Mouse (Mus musculus) myocyte (in vitro differentiated cells): Measurements from ENCODE around the gene Rab6b.

Source experiments
- CEBPB ChIP-seq: IDR thresholded peaks from 2 replicates; pipeline ENCODE4 v1.6.1; 2011; ENCODE audit warnings: mild to moderate bottlenecking, moderate library complexity; ENCODE audit not compliant: poor library complexity, insufficient read depth, severe bottlenecking
- E2F4 ChIP-seq: IDR thresholded peaks from one replicate; pipeline ENCODE4 v1.6.1; 2011; ENCODE audit warnings: mild to moderate bottlenecking, control low read depth, moderate library complexity; ENCODE audit not compliant: insufficient read depth
- MAX ChIP-seq: IDR thresholded peaks from one replicate; pipeline ENCODE4 v1.6.1; 2011; ENCODE audit warnings: low read depth, mild to moderate bottlenecking, control low read depth
- MYOD1 ChIP-seq, 3 experiments: IDR thresholded peaks; one replicate each; pipeline ENCODE4 v1.6.1; 2011; ENCODE audit warnings: control low read depth in 2 of 3, low read depth in 2 of 3, mild to moderate bottlenecking in 2 of 3, moderate library complexity in 1 of 3; ENCODE audit not compliant: insufficient read length in 2 of 3, control insufficient read depth in 1 of 3
- MYOG ChIP-seq, 3 experiments: IDR thresholded peaks; one replicate each; pipeline ENCODE4 v1.6.1; 2011; ENCODE audit warnings: control low read depth in 2 of 3, low read depth in 2 of 3, mild to moderate bottlenecking in 2 of 3; ENCODE audit not compliant: insufficient read length in 2 of 3, control insufficient read depth in 1 of 3, insufficient read depth in 1 of 3
- POLR2A ChIP-seq: IDR thresholded peaks from one replicate; pipeline ENCODE4 v1.6.1; 2011; ENCODE audit warnings: low read depth, mild to moderate bottlenecking, control low read depth, moderate library complexity; ENCODE audit not compliant: insufficient read length
- POLR2AphosphoS2 ChIP-seq: IDR thresholded peaks from one replicate; pipeline ENCODE4 v1.6.1; 2011; ENCODE audit warnings: low read depth, control low read depth; ENCODE audit not compliant: insufficient read length
- TCF12 ChIP-seq: IDR thresholded peaks from one replicate; pipeline ENCODE4 v1.6.1; 2011; ENCODE audit warnings: mild to moderate bottlenecking, control low read depth; ENCODE audit not compliant: poor library complexity, insufficient read depth, severe bottlenecking
- USF1 ChIP-seq: IDR thresholded peaks from one replicate; pipeline ENCODE4 v1.6.1; 2011; ENCODE audit warnings: low read depth, mild to moderate bottlenecking, control low read depth, moderate library complexity

- TF ChIP-seq POLR2AphosphoS2 (no peak), POLR2A (no peak), MYOG (IDR thresholded peaks at IDR 0.05; ENCODE audit: control insufficient read depth in 1 of 3, insufficient read depth in 1 of 3, insufficient read length in 2 of 3, low read depth in 2 of 3) (no peak), TCF12 (no peak), MAX (no peak), CEBPB (no peak), MYOD1 (IDR thresholded peaks at IDR 0.05; ENCODE audit: control insufficient read depth in 1 of 3, insufficient read length in 2 of 3, low read depth in 2 of 3) (no peak), USF1 (no peak), E2F4 (no peak)
Measured at GRCm38 (mm10) chr9:103145351-103145750, 33.8 kb downstream of the Rab6b start.
